Mouse (Mus musculus): ENCODE measurements at regions not wholly inside any gene's neighbourhood (a gene's known extent, or its start where the extent isn't known, plus 50 kb on each side); places are given as distances from the start of the nearest gene placed in this dataset.

DNA sequence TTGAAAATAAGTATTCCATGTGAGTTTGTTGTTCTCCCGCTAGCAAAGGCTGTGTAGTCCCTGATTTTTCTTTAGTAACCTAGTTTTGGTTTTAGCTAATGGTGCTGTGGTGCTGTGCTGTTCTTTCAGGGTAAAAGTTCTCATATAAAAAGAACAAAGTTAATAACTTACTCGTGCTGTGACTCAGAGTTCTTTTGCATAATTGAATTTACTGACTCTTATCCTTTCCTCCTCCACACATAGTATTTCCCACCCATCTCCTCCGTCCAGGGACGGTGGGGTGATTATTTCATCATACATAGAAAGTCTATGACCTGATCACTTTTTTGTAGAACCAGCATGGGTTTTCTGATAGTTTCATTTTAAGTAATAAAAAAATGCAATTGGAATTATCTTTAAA, 673.1 kb upstream of the 4930412O13Rik start:
- WGBS = 86% methylated on average over 4 of the region's 4 CpGs
- Histone ChIP-seq H3K9me3 (no peaks in the 10 kb centered on the region), H3K27me3 (ENCODE audit: insufficient read depth, poor library complexity, severe bottlenecking) (no peaks in the 10 kb centered on the region), H3K36me3 (no peaks in the 10 kb centered on the region), H3K4me1 (replicated peaks) (no peaks in the 10 kb centered on the region), H3K27ac (no peak overlapping the region), H3K4me3 (no peak overlapping the region)
- DNase-seq (ENCODE audit: low spot score) = no peak
